Mouse (Mus musculus) heart, adult 2 months (tissue): ENCODE data around the gene Asf1a. TPM values are rescaled to one million over a fixed set of nuclear protein-coding genes. Genes with fewer than 3 reads are reported as not detected.

Experiments used
- DNase-seq, 2 experiments: peaks; one replicate each; pipeline ENCODE4 v3.0.0; 2021
- H3K27ac ChIP-seq: fragments of 200-600 bp; 2 replicates; pipeline ENCODE4 v1.8.1; 2022
- H3K27me3 ChIP-seq: fragments of 200-500 bp; 2 replicates; pipeline ENCODE4 v1.6.1; 2012; ENCODE audit warnings: mild to moderate bottlenecking, low read length, inconsistent platforms, mixed read lengths; ENCODE audit not compliant: control insufficient read depth, insufficient read depth
- H3K36me3 ChIP-seq: fragments of 200-500 bp; 2 replicates; pipeline ENCODE4 v1.6.1; 2012; ENCODE audit warnings: low read length, inconsistent platforms; ENCODE audit not compliant: control insufficient read depth, insufficient read depth
- H3K4me1 ChIP-seq: fragments of 200-500 bp; 2 replicates; pipeline ENCODE4 v1.6.1; 2011; ENCODE audit warnings: low read length; ENCODE audit not compliant: control insufficient read depth, insufficient read depth
- H3K4me3 ChIP-seq: fragments of 200-600 bp; 2 replicates; pipeline ENCODE4 v1.8.1; 2022
- H3K79me2 ChIP-seq: fragments of 200-500 bp; replicated peaks from 2 replicates; pipeline ENCODE4 v1.6.1; 2012; ENCODE audit warnings: mild to moderate bottlenecking, inconsistent platforms, low read length, moderate library complexity, mixed read lengths; ENCODE audit not compliant: control insufficient read depth, insufficient read depth
- H3K9ac ChIP-seq: fragments of 200-500 bp; 2 replicates; pipeline ENCODE4 v1.6.1; 2012; ENCODE audit warnings: low read depth, mild to moderate bottlenecking, control low read depth, inconsistent platforms, low read length, mixed read lengths
- CTCF ChIP-seq: fragments of 200-600 bp; IDR thresholded peaks from 2 replicates; pipeline ENCODE4 v1.8.1; 2022; ENCODE audit warnings: antibody characterized with exemption, mild to moderate bottlenecking, moderate library complexity
- EP300 ChIP-seq: fragments of 200-500 bp; IDR thresholded peaks from 2 replicates; pipeline ENCODE4 v1.6.1; 2011; ENCODE audit warnings: low read depth, low read length, control low read depth; ENCODE audit not compliant: insufficient read depth
- POLR2A ChIP-seq: fragments of 200-500 bp; IDR thresholded peaks from 2 replicates; pipeline ENCODE4 v1.6.1; 2011; ENCODE audit warnings: mild to moderate bottlenecking, low read depth, low read length, control low read depth; ENCODE audit not compliant: insufficient read depth
- WGBS: fragments of 180-500 bp; shearing (Covaris S2); methylation state at CpG from one replicate; pipeline ENCODE4 v1.1.7; 2018; 5-methylcytosine and 5-hydroxymethylcytosine counted together
- intact Hi-C: fragments of 180-260 bp; cut with DNase I; formaldehyde crosslinking; loops from one replicate; pipeline ENCODE4 v1.15.1; 2025
- long read RNA-seq: library from polyadenylated mRNA; stranded (forward); transcript quantifications from one replicate; pipeline ENCODE4 v2.0.0, GENCODE M21; 2021
- polyA plus RNA-seq: library from polyadenylated mRNA; depleted of rRNA; stranded (reverse); fragments of >200 nt; gene quantifications from 2 replicates; pipeline ENCODE4 v1.2.3, GENCODE M21; 2012; rRNA removed
- total RNA-seq, 2 experiments: library from RNA; stranded (reverse); gene quantifications; 2 replicates each; pipeline ENCODE4 v1.2.3; 2021

Gene Asf1a
- total RNA-seq (10 to 100 TPM; 26.7 to 27.0 TPM), polyA plus RNA-seq (6.7 and 16.1 TPM in 2 replicates)
- long read RNA-seq, transcript Asf1a-201 (4 exons, 2,201 nt), result major isoform, 19 of 19 reads
- long read RNA-seq, partial matches to known transcripts, result 0 of 19 reads
- long read RNA-seq, other reads (novel, unspliced or antisense), result 0 of 19 reads

DNA sequence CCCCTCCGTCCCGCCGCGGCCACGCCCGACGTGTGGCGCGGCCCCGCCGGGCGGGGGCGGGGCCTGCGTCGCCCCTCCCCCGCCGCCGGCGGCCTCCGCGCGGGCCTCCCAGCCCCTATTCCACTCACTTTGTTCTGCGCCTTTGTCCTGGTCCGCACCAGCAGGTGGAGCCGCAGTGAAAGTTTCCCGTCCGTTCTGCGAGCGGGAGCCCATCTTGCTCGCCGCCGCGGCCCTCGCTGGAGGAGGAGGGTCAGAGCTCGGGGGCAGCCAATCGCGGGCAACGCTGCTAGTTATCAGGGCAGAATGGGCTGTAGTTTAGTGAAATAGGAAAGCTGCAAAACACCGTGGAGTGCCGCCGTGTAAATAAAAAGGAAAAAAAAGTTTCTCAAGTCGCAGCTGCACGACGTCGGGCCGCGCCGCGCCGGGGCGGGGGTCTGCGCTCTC lies at the start of gene Asf1a:
Gene Asf1a, plus strand, starts transcription at position 81 of the 444 bp plus-strand sequence.
- TF ChIP-seq CTCF (peak; percentile 72), EP300 (peak; percentile 80), POLR2A (peak; percentile 70)
- peak; percentile 94 to 98 for DNase-seq
- intact Hi-C loops, result loop anchor here (1.0 kb wide), 1 partner anchor 33 kb away; no protein-coding TSS in a partner anchor
- H3K27ac ChIP-seq, result peak within 1 kb of the TSS; percentile 93
- H3K79me2 ChIP-seq, result no peaks in the 10 kb centered on the region; the same call in 1 of the 2 replicates
- H3K36me3 ChIP-seq, result peaks cover 15% of the 10 kb centered on the region
- peak within 1 kb of the TSS; percentile 82 for H3K9ac ChIP-seq
- H3K4me1 ChIP-seq, result peaks cover 4% of the 10 kb centered on the region
- under 1% methylated on average over 36 of the region's 52 CpGs for WGBS
- no peaks in the 10 kb centered on the region for H3K27me3 ChIP-seq
- peak within 1 kb of the TSS; percentile 91 for H3K4me3 ChIP-seq

DNA sequence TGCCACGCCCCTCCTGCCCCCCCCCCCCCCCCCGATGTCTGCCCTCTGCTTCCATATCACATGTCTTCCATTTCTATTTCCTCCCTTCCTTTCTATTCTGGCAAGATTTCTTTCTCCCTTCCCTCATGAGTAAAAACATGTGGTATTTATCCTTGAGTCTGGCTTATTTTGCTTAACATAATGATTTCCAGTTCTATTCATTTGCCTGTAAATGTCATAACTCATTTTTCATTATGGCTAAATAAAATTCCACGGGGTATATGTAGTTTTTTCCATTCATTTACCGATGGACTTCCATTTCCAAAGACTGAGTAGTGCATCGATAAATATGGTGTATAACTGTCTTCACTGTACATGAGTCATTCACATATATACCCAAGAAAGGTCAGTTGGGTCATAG lies 34.6 kb upstream of the Asf1a start:
- Histone ChIP-seq H3K27ac (no peak overlapping the region), H3K79me2 (no peaks in the 10 kb centered on the region), H3K9ac (no peak overlapping the region), H3K4me1 (no peaks in the 10 kb centered on the region; the same call in 1 of the 2 replicates), H3K36me3 (no peaks in the 10 kb centered on the region), H3K27me3 (no peaks in the 10 kb centered on the region), H3K4me3 (no peak overlapping the region)
- TF ChIP-seq EP300 (no peak), CTCF (no peak), POLR2A (no peak)
- 85% methylated on average over 5 of the region's 5 CpGs for WGBS
- intact Hi-C loops, result no loop called here
- DNase-seq, result no peak

DNA sequence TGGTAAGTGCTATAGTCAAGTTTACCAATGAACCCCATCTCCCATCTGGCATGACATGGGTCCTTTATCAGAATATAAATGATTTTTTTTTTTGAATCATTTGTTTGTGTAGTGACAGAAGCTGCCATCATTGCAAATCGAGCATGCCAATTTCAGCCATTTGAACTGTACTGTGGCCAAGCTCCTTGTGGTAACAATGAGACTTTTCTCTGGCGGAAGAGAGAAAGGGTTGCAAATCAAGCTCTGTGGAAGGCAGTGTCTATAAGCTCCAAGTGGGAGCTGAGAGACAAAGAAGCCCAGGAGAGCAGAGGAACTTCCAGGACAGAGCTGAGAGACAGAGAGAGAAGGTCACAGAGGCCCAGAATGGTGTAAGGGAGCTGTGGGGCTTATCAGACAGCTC lies 31.0 kb upstream of the Asf1a start:
- Histone ChIP-seq H3K27ac (no peak overlapping the region), H3K9ac (no peak overlapping the region), H3K4me1 (no peaks in the 10 kb centered on the region), H3K4me3 (no peak overlapping the region), H3K27me3 (no peaks in the 10 kb centered on the region), H3K36me3 (no peaks in the 10 kb centered on the region), H3K79me2 (no peaks in the 10 kb centered on the region)
- intact Hi-C loops, result no loop called here
- no peak for DNase-seq
- TF ChIP-seq CTCF (no peak), POLR2A (no peak), EP300 (no peak)
- WGBS, result 74% methylated on average over 2 of the region's 2 CpGs

DNA sequence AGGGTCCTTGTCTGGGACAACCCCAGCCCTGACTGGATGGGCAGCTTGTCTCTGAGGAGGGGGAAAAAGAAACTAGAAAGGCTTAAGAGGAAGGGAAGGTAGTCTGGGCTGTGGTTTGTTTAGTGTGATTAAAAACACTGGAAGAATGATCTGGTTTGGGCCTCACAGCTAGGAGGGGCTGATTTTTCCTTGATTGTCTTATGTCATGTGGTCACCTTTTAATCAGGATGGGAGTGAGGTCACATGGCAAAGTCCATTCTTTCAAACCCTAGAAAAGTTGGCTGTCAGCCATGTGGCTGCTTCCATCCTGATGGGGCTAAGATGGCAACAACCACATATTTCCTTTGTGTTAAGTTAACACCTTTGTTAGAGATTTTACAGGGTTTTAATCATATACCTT lies 28.0 kb upstream of the Asf1a start:
- Histone ChIP-seq H3K27ac (no peak overlapping the region), H3K4me1 (no peaks in the 10 kb centered on the region), H3K9ac (no peak overlapping the region), H3K4me3 (no peak overlapping the region), H3K27me3 (no peaks in the 10 kb centered on the region), H3K36me3 (no peaks in the 10 kb centered on the region), H3K79me2 (no peaks in the 10 kb centered on the region)
- intact Hi-C loops, result no loop called here
- no peak for DNase-seq
- TF ChIP-seq CTCF (no peak), POLR2A (no peak), EP300 (no peak)

DNA sequence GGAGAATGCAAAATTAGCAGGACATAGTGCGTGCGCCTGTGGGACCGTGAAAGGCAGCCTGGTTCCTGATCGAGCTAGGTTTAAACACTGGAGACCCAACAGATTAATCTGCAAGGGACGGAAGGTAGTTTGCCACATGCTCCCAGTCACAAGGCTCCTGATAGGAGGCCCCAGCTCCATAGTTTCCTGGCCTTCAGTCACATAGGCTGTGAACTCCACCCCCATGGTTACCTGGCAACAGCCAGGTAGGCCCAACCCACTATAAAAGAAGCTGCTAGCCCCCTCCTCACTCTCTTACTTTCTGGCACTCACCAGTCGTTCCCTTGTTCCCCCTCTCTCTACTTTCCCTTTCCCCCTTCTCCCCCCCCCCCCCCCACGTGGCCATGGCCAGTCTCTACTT lies 16.4 kb upstream of the Asf1a start:
- H3K36me3 ChIP-seq, result no peaks in the 10 kb centered on the region
- no peak overlapping the region for H3K4me3 ChIP-seq
- TF ChIP-seq EP300, result no peak
- no peak for TF ChIP-seq POLR2A
- no peak for TF ChIP-seq CTCF
- no peak overlapping the region for H3K27ac ChIP-seq
- no peaks in the 10 kb centered on the region; the same call in 1 of the 2 replicates for H3K4me1 ChIP-seq
- H3K27me3 ChIP-seq, result no peaks in the 10 kb centered on the region
- H3K9ac ChIP-seq, result no peak overlapping the region
- 27% methylated on average over 7 of the region's 7 CpGs for WGBS
- intact Hi-C loops, result no loop called here
- no peak for DNase-seq
- H3K79me2 ChIP-seq, result no peaks in the 10 kb centered on the region

DNA sequence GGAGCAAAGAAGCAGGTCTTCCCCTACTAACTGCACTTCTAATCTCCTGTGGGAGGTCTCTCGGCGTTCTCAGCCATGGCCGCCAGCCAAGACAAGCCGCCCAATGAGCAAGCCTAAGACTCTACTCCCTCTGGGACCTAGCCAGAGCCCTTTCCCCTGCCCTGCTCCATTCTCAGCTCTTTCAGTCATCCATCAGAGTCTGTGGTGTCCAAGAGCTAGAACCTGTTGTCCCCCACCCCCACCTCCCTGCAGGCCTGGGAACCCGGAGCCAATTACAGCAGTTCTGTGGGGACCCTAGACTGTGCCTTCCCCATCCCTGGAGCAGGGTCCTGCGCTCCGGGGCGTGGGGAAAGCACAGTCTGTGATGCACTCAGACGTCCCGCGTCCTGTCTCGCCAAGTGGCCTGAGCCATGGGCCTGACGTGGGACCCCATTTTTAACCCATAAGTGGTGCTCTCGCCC lies 15.9 kb upstream of the Asf1a start:
- intact Hi-C loops, result no loop called here
- no peak overlapping the region for H3K27ac ChIP-seq
- H3K79me2 ChIP-seq, result no peaks in the 10 kb centered on the region
- H3K36me3 ChIP-seq, result no peaks in the 10 kb centered on the region
- H3K4me1 ChIP-seq, result no peaks in the 10 kb centered on the region; the same call in 1 of the 2 replicates
- H3K27me3 ChIP-seq, result no peaks in the 10 kb centered on the region
- no peak for TF ChIP-seq CTCF
- TF ChIP-seq EP300, result no peak
- no peak for TF ChIP-seq POLR2A
- peak; percentile 72 to 74 for DNase-seq
- peak overlapping the region; percentile 47 for H3K4me3 ChIP-seq
- 11% methylated on average over 14 of the region's 14 CpGs for WGBS
- H3K9ac ChIP-seq, result peak overlapping the region; percentile 37; the same call in 1 of the 2 replicates
